Mouse (Mus musculus): Measurements from ENCODE around the gene Baz1b.
A peak's percentile ranks its signal among the peaks of the same experiment; 100 is the strongest.

The Baz1b gene

DNA sequence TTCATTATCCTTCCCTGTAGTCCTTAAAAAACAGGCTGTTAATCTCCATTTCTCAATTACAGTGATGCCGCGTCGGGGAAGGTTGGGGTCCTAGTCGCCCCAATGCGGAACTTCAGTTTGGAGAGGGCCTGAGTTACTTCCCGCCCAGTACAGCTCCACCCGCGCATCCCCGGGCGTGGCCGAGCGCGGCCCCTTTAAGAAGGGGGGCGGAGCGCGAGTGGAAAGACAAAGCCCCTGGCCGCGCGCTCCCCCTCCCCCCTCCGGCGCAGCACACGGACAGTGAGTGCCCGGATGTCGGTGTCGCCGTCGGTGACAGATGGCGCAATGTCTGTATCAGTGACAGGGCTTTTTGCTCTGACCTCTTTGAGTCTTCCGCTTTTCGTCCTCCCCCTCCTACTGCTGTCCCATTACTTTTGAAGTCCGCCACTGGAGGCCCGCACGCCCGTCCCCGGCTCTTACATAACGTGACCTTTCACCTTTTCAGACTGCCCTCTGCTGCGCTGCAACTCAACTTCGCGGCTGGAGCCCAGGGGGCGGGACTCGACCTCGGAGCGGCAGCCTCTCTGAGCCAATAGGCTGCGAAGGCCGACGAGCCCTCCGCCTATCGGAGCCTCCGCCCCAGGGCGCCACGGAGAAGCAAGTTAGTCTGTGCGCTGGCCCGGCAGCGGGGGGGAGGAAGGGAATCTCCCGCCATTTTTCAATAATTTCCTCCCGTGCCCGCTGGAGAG, at the start of gene Baz1b:
TSS of gene Baz1b (plus strand) at position 644 of the 728 bp plus-strand sequence.
- DNase-seq: peak; percentile 100

DNA sequence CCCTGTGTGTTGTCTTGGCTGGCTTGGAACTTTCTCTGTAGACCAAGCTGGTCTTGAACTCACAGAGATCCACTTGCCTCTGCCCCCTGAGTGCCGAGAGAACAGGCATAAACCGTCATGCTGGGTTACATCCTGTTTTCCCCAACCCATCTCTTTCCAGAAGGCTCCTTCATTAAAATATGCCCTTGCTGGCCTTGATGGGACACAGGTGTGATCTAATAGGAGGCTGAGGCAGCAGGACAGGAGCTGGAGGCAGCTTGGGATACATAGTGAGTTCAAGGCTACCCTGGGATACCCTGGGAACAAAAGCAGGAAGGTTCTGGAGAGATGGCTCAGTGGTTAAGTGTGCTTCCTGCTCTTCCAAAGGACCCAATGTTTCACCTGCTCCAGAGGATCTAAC, 47.2 kb upstream of the Baz1b start:
- DNase-seq: no peak

DNA sequence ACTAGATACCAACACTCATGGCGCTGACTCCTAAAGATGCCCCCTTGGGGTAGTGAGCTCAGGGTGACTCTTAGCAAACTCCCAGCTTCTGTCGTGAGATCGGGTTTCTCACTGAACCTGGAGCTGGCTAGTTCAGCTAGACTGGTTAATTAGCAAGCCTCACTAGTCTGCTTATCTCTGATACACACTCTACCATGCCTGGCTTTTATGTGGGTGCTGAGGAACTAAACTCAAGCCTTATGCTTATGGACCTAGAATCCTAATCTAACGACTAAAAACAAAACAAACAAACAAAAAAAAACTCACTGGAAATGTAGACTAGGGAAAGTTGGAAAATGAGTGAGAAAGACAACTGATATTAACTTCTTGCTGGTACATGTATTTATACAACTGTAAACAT, 42.6 kb upstream of the Baz1b start:
- no peak for DNase-seq

DNA sequence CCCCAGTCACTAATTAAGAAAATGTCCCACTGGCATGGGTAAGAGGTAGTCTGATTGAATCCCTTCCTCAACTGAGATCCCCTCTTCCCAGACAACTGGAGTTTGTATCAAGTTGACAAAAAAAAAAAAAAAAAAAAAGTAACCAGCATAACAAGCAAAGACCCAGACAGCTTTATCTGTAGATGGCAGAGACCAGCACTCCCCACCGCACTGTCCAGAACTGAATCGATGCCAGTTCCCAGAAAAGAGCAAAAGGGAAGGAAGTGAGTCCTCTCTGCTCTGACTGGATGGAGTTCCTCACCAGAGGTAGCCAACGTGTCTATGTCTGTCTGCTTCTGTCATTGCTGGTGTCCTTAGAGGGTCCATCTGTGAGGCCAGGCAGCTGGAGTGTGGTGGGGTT, 41.5 kb upstream of the Baz1b start:
- DNase-seq: no peak

DNA sequence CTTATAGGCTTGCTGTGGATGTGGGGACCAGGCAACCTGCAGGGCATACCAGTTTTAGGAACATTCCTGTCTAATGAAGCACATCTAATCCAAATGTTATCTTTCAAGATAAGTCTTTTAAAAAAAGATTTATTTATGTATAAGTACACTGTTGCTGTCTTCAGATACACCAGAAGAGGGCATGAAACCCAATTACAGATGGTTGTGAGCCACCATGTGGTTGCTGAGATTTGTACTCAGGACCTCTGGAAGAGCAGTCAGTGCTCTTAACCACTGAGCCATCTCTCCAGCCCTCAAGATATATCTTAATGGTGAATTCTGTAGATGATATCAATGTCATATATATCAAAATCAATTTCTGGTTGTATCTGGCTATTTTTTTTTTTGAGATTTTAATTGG, 41.1 kb upstream of the Baz1b start:
- no peak for DNase-seq

DNA sequence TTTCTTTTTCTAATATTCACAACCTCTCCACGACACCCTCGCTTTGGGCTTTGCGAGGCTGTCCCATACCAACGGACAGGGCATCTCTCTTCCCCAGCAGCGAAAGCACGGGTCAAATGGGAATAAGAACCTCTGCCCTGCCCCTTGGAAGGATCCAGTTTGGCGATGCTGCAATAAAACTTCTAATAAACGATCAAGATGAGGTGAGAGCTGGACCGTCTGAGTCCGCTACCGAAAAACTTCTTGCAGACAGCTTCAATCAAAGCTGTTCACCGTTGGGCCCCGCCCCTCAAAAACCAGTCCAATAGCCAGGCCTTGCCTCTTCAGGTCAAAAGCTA, 38.4 kb upstream of the Baz1b start:
- DNase-seq: no peak

DNA sequence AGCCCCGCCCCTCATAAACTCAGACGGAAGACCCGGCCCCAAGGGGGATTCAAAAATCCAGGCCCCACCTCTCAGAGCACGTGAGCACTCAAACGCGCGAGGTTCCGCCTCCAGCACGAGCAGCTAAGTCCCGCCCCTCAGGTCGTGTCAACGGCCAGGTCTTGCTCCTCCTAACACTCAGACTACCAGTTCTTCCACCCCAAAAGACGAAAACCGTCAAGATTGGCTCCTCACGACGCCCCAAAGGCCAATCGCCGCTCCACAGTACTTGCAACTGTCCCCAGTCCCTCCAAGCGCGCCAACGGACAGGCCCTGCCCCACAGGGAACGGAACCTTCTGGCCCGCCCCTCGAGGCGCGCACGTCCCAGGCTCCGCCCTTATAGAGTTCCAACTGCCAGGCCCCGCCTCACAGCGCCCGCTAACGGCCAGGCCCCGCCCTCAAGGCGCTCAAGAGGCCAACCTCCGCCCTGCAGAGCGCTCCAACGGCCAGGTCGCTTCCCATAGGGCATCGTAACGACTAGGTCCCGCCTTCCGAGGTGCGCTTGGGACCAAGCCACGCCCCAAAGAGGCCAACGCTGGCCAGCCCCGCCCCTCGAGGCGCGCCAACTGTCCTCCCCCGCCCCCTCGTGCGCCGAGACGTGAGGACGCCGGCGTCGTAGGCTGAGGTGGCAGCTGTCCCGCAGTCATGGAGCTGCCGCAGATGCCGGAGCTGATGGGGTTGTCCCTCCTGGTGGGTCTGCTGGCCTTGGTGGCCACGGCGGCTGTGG, 37.8 kb upstream of the Baz1b start, which contains the start of gene Tbl2:
TSS of gene Tbl2 (plus strand) at position 605 of the 767 bp plus-strand sequence.
- peak; percentile 99 for DNase-seq

DNA sequence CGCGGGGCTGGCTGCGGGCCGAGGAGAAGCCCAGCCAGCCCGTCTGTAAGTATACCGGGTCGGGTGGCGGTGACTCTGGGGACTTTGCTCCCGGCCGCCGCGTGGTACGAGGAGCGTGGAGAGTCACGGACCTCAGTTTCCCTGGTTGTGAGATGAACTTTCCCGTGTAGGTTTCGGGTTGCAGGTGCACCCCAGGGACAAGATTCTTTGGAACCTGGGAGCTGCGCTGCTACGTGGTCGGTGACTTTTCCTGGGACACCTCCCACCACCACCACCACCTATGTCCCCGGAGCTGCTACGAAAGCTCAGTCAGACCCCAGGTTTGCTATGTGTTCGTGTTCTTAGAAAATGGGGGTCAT, 37.3 kb upstream of the Baz1b start:
- no peak for DNase-seq

DNA sequence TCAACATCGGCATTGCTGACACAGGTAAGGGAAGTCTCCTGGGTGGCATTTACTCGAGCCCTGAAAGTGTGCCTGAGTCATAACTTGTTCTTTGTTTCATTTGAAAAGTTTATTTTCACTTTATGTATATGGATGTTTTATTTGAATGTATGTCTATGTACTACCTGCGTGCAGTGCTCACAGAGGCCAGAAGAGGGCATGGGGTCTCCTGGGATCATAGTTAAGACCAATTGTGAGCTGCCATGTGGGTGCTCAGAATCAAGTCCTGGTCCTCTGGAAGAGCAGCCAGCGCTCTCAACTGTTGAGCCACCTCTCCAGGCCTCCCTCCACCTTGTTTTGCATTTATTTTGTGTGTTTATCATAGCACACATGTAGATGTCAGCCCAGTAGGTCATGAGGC, 30.6 kb upstream of the Baz1b start:
- no peak for DNase-seq

DNA sequence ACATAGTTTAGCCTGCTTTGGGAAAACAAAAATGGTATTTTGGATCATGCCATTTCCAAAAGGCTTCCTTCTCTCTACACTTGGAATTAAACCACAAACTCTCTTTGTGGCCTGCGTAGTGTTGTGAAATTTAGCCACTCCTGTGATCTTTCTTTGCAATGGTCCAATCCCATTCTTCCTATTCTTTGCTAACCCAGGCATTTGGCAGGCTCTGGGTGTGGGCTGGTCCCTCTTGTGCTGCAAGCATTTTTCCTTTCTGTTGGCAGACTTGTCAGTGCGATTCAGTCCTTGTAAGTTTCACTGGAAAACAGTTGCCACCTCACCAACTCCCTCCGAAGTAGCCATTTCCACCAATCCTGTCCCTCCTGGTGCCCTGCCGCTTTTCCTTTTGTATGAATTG, 25.8 kb upstream of the Baz1b start:
- DNase-seq: peak; percentile 5

DNA sequence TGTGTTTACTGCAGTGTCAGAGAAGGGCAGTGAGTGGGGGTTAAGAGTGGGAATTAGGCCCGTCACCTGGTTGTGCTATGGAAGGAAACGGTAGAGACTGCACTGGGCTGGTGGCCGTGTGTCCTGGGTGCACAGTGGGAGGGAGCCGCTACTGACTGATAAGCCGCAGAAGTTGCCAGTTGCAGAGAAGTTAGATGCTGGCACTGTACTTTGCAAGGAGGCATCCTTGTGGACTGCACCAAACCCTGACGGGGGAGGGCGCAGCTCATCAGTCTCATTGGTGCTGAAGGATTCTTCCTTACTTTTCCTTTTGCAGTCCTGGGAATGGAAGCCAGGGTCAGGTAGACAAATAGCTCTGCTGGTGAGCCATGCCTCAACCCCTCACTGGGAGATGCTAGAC, 25.4 kb upstream of the Baz1b start:
- no peak for DNase-seq

DNA sequence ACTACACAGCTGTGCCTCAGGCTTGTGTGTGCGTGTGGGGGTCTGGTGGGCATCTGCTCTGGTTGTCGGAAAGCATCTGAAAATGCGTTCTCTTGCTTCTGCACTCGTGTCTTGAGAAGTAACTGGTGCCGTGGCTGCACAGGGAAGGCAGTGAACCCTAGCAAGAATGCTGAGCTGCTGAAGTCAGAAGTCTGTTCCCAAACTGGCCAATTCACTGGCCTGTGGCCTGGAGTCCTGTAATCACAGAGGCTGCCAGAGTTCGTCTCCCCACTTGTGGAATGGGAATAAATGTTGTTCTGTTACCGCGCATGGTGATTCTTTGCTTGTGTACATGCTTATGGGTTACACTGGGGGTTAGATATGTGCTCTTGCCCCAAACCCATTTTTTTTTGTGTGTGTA, 24.7 kb upstream of the Baz1b start:
- no peak for DNase-seq

DNA sequence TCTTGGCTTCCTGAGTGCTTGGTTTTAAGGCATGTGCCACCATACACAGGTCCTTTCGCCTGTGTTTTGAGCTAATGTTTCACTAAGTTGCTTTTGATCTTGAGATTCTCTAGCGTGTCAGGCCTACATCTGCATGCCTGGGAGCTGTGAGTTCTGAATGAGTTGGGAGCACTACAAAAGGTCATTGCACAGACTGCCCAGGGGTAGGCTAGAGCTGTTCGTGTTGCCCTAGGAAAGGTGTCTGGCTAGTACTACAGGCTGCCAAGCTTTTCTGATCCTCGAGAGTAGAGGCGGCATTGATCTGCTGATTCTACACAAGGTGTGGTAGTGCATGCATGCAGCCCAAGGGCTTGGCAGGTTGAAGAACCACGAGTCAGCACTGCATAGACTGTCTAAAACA, 24.2 kb upstream of the Baz1b start:
- DNase-seq: no peak

DNA sequence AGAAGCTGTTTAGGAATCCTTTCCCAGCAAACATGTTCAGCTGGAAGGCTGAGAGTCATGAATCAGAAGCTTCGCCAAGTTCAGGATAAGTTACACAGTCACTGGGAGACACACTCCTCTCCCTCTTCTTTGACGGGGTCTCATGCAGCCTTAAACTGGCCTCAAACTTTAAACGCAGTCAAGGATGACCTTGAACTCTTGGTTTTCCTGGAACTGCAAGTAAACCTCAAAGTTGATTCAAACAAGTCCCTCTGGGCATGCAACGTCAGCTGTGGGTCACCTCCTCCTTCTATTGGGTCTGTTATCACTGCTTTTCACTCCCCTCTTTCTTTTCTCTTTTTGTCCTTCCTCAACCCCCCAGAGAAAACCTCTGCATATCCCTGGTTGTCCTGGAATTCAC, 20.2 kb upstream of the Baz1b start:
- DNase-seq: peak; percentile 38

DNA sequence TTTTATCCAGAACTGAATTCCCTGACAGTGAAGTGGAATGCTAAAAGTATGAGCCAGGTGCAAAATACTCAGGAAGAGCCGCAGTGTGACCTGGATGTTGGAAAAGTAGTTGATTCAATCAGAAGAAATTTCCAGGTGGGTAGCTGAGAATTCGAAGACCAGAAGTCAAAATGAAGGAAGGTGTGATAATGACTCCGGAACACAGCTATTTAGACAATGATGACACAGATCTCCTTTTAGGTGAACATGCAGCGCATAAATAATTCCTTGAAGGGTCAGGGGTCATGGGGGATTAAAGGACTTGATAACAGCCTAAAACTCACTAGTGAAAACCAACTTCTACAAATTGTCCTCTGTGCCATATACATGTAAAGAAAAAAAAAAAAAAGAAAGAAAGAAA, 19.6 kb upstream of the Baz1b start:
- peak; percentile 30 for DNase-seq

DNA sequence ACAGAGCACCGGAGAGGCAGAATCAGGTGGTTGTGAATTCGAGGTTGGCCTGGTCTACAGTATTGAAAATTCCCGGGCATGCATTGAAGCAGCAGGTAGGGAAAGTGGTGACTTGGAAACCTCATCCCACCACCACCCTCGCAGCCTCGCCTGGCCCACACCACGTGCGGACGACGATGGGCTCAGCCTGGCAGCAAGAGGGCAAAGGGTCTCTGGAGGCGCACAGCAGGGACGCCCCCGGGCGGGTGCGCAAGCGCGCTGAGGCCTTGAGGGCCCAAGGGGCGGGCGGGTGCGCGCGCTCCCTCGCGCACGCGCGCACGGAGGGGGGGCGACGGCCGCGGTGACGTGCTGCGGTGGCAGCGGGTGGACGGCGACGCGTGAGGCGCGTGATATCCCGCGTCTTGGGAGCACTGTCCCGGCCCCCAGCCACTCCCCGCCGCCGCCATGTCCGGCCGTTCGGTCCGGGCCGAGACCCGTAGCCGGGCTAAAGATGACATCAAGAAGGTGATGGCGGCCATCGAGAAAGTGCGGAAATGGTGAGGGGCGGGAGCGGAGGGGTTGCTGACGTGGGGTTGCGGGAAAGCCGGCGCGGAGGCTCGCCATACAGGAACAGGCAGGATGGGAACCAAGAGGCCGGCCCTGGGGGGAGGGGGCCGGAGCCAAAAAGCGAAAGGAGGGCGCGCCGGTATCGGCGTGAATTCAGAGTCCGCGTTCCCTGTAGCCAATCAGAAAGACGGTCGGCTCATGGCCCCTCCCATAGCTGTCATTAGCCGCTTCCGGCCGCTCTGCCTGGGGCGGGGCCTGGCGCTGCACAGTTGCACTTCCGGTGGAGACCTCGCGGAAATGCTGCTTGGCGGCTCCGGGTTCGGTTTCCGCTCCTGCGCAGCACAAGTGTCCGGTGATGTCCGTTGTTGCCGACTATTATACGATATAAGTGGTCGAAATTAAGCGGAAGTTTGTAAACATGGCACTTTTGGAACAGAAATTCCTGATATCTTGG, 18.7 kb upstream of the Baz1b start, which contains the start of gene Bcl7b:
TSS of gene Bcl7b (plus strand) at position 221 of the 1,000 bp plus-strand sequence.
- peak; percentile 99 for DNase-seq

DNA sequence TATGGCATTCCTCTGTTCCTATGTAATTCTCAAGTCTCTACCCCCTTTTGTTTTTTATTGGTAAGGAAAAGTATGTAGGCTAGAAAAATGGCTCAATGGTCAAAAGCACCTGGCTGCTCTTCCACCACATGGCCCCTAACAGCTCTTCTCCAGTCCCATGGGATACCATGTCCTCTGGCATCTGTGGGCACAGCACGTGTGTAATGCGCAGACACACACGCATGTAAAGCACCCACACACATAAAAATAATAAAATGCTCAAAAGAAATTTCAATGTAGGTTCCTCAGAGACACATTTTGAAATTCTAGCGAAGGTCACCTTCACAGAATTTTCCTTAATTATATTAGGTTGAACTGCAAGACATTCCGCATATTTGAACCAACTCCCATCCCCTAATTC, 17.6 kb upstream of the Baz1b start:
- DNase-seq: peak; percentile 64

DNA sequence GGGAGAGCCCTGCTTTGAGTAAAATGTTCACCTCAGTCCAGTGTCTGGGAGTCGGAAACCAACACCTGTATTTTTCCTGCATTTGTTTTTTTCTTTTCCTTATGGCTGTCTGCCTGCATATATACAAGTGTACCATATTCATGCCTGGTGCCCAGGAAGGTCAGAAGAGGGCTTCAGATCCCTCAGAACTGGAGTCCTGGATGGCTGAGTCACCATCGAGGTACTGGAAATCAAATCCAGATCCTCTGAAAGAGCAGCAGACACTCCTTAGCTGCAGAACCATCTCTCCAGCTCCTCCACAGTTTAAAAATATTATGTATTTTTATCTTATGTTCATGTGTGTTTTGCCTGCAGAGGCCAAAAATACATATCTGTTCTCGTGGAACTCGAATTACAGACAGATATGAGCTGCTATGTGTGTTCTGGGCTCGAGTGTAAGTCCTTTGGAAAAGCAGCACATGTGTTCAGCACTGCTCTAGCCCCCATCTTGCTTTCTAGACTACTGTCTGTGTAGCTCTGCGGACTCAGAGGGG, 15.3 kb upstream of the Baz1b start:
- no peak for DNase-seq

DNA sequence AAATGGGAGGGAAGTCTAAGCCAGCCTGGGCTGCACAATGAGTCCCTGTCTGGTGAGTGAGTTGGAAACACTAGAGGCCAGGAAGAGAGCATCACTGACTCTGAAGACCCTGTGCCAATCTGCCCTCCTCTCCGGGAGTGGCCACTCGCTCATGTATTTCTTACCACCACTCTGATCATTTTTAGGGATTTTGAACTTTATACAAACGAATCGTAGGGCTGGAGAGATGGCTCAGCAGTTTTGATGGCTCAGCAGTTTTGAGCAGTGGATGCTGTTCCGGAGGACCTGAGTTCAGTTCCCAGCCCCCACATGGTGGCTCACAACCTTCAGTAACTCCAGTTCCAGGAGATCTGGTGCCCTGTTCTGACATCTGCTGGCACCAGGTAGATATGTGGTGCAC, 14.1 kb upstream of the Baz1b start:
- no peak for DNase-seq

DNA sequence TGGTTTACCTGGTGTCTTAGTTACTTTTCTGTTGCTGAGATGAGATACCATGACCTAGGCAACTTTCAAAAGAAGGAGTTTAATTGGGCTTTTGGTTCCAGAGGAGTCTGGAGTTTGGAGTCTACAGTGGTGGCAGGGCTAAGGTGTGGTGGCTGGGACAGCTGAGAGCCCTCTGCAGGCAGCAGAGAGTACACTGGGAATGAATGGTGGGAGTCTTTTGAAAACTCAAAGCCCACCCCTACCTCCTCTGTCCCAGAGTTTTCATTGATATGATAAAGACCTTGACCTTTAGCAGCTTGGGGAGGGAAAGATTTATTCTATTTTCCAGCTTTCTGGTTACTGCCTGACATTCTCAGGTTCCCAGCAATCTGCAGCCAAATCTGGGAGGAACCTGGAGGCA, 12.0 kb upstream of the Baz1b start:
- DNase-seq: no peak

DNA sequence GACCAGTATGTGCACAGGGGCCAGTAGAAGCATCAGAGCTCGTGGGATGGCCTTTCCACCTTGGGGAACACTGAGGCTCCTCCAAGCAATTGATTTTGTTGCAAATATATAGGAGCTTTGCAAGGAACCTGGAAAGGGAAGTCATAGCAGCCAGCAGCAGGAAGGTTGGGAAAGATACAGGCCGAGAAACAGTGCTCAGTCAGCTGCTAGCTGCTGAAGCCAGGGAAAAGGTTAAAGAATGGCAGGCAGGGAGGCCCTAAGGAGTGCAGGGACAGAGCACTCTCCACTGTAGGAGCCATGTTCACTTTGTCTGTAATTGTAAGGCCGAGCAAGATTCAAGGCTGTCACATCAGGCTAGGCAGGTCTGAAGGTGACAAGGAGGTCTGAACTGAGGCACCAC, 8.5 kb upstream of the Baz1b start:
- DNase-seq: no peak

DNA sequence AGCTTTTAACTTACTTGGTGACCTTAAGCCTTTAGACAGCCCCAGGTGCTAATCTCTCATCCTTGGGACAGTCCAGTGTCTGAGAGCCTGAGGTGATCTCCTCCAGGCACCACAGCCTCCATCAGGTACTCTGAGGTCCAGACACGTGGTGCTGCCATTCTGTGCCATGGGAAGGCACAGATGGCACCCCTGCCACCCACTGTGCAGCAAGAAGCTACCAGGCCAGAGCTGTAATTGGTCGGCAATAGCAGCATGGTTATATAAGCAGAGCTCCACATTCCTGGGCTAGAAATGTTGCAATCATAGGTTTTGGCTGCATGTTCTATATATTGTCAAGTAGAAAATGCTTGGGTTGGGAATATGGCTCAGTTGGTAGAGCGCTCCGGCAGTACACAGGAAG, 8.1 kb upstream of the Baz1b start:
- DNase-seq: peak; percentile 98

DNA sequence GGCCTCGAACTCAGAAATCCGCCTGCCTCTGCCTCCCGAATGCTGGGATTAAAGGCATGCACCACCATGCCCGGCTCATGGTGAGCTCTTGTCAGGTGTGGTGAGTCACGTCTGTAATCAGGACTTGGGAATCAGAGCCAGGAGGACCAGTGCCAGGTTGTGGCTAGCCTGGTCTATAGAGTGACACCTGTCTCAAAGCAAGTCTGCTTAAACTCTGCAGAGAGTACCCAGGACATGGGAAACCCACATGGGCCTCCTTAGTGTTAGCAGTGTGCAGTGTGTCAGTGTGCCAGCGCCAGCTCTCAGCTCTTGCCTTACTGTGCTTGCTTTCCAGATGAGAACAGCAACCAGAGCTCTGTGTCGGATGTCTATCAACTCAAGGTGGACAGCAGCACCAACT, 7.4 kb upstream of the Baz1b start:
- peak; percentile 80 for DNase-seq
